Mouse (Mus musculus) liver, embryonic 14.5 days (tissue): ENCODE results near the gene Gfod2.

Source experiments
- CTCF ChIP-seq: IDR thresholded peaks from 2 replicates; pipeline ENCODE4 v1.5.1; 2016; ENCODE audit warnings: antibody characterized with exemption, low read depth, control low read depth
- EP300 ChIP-seq: IDR thresholded peaks from 2 replicates; pipeline ENCODE4 v1.6.1; 2016; ENCODE audit warnings: antibody characterized with exemption, low read depth

GRCm38 (mm10) chr8:105697196-105697780, 61.2 kb downstream of the Gfod2 start:
- TF ChIP-seq EP300 (no peak), CTCF (no peak)
